Mouse (Mus musculus) limb, embryonic 10.5 days (tissue): ENCODE measurements around the gene Rgs2. TPM values are rescaled to one million over a fixed set of nuclear protein-coding genes. Genes with fewer than 3 reads are reported as not detected.

ENCODE experiments used
- DNase-seq: peaks from one replicate; pipeline ENCODE4 v3.0.0-alpha.2; 2017; ENCODE audit warnings: low spot score
- H3K27ac ChIP-seq: fragments of 300-500 bp; sonication (generic); 2 replicates; pipeline ENCODE4 v1.5.1; 2016; ENCODE audit warnings: mild to moderate bottlenecking
- H3K27me3 ChIP-seq: fragments of 300-500 bp; sonication (generic); 2 replicates; pipeline ENCODE4 v1.6.1; 2016; ENCODE audit warnings: low read depth, mild to moderate bottlenecking; ENCODE audit not compliant: poor library complexity, severe bottlenecking
- H3K36me3 ChIP-seq: fragments of 300-500 bp; sonication (generic); 2 replicates; pipeline ENCODE4 v1.6.1; 2016; ENCODE audit warnings: mild to moderate bottlenecking, moderate library complexity
- H3K4me1 ChIP-seq: fragments of 300-500 bp; sonication (generic); 2 replicates; pipeline ENCODE4 v1.6.1; 2016
- H3K4me3 ChIP-seq: fragments of 300-500 bp; sonication (generic); 2 replicates; pipeline ENCODE4 v1.5.1; 2016; ENCODE audit warnings: mild to moderate bottlenecking, moderate library complexity
- H3K9me3 ChIP-seq: fragments of 300-500 bp; sonication (generic); replicated peaks from 2 replicates; pipeline ENCODE4 v1.6.1; 2016; ENCODE audit warnings: mild to moderate bottlenecking
- WGBS: fragments of 180-500 bp; shearing (Covaris S2); methylation state at CpG from one replicate; pipeline ENCODE4 v1.1.7; 2016; 5-methylcytosine and 5-hydroxymethylcytosine counted together
- polyA plus RNA-seq: library from polyadenylated mRNA; unstranded; fragments of >200 nt; fragmentation: Nextera tagmentation; extraction: Ambion mirVana; gene quantifications from 2 replicates; pipeline ENCODE4 v1.2.1, GENCODE M21; 2016

Gene Rgs2
- polyA plus RNA-seq, 1 experiment from 2014 or later, result 21.7 TPM

DNA sequence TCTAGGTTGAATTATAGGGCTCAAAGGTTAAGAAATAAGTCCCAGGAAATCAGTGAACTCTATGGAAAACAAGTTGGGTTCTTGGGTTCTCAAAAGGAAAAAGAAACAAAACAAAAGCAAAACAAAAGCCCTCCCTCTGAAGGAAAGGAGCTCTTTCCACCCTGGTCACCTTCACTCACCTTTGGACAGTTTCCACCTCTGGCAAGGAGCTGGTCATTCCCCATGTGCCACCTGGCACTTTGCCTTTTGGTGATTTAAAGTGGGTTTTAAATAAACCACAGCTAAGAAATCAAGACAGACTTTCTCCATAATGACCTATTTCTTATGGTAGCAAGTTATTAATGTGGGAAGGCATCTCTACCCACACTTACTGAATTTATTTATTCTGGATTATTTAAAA lies 23.1 kb downstream of the Rgs2 start:
- Histone ChIP-seq H3K36me3 (no peaks in the 10 kb centered on the region), H3K4me3 (no peak overlapping the region), H3K4me1 (peaks cover 4% of the 10 kb centered on the region; the same call in 1 of the 2 replicates), H3K9me3 (no peaks in the 10 kb centered on the region), H3K27ac (no peak overlapping the region), H3K27me3 (no peaks in the 10 kb centered on the region)
- DNase-seq, result no peak

DNA sequence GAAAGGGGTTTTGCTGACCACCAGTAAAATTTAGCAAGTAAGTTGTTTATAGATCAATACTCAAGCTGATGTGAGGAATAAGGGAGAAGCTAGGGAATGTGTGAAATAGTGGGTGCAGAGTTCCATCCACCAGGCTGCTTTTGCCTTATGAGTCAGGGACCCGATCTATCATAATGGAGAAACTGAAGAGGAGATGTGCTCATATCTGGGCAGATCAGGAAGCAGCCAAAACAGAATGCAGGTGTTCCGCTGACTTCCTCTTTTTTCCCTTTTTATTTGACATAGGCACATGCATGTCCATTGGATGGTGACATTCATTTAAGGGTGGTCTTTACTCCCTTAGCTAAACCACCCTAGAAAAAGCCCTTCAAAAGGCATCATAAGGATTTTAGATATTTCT lies 29.3 kb downstream of the Rgs2 start:
- WGBS, result 88% methylated on average over 2 of the region's 2 CpGs
- H3K36me3 ChIP-seq, result no peaks in the 10 kb centered on the region
- H3K9me3 ChIP-seq, result no peaks in the 10 kb centered on the region
- no peaks in the 10 kb centered on the region for H3K27me3 ChIP-seq
- no peak for DNase-seq
- no peaks in the 10 kb centered on the region for H3K4me1 ChIP-seq
- H3K4me3 ChIP-seq, result no peak overlapping the region
- H3K27ac ChIP-seq, result no peak overlapping the region

DNA sequence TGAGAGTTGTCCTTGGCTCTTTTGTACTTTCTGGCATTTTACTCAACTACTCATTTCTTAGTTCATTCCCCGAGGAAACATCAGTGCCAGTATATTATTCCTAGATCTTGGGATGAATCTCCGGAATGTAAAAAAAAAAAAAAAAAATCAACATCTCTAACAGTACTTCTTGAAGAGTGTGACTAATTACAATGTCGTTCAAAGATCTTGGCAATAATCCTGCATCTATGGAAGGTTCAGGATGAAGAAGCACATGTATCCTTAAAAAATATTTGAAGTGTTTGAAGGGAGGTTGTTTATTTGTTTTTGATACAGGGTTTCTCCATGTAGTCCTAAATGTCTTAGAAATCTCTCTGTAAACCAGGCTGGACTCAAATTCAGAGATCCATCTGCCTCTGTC lies 41.7 kb downstream of the Rgs2 start:
- peaks cover 6% of the 10 kb centered on the region; the same call in 1 of the 2 replicates for H3K4me1 ChIP-seq
- no peak for DNase-seq
- 88% methylated on average over 3 of the region's 3 CpGs for WGBS
- H3K27me3 ChIP-seq, result no peaks in the 10 kb centered on the region
- H3K36me3 ChIP-seq, result no peaks in the 10 kb centered on the region
- no peak overlapping the region for H3K4me3 ChIP-seq
- H3K9me3 ChIP-seq, result no peaks in the 10 kb centered on the region
- H3K27ac ChIP-seq, result no peak overlapping the region

GRCm38 (mm10) chr1:143960340-143960739 lies 43.6 kb downstream of the Rgs2 start:
- Histone ChIP-seq H3K4me1 (peaks cover 6% of the 10 kb centered on the region; the same call in 1 of the 2 replicates), H3K27me3 (no peaks in the 10 kb centered on the region), H3K4me3 (no peak overlapping the region), H3K27ac (no peak overlapping the region), H3K36me3 (no peaks in the 10 kb centered on the region), H3K9me3 (no peaks in the 10 kb centered on the region)
- no peak for DNase-seq
- 90% methylated on average over 2 of the region's 2 CpGs for WGBS

GRCm38 (mm10) chr1:143956090-143956489 lies 47.9 kb downstream of the Rgs2 start:
- Histone ChIP-seq H3K27ac (no peak overlapping the region), H3K36me3 (no peaks in the 10 kb centered on the region), H3K4me1 (peaks cover 6% of the 10 kb centered on the region; the same call in 1 of the 2 replicates), H3K4me3 (no peak overlapping the region), H3K9me3 (no peaks in the 10 kb centered on the region), H3K27me3 (no peaks in the 10 kb centered on the region)
- WGBS, result 95% methylated on average over 1 of the region's 1 CpGs
- no peak for DNase-seq

DNA sequence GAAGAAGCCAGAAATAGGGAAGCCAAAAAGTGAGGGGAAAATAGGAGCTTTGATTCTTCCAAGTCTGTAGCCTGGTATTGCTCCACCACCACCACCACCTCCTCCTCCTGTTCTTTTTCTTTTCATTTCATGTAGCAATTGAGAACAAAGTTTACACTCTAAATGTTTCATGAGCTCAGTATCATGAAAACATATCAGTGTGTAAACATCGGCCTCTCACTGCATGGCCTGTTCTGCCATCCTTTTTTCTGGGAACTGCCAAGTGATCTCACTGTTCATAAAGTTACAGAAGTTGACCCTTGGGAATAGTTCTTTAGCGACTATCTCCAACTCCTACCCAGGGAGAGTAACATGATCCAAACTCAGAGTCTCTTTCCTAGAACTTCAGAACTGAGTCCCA lies 51.1 kb downstream of the Rgs2 start:
- H3K4me1 ChIP-seq, result no peaks in the 10 kb centered on the region
- 92% methylated on average over 2 of the region's 2 CpGs for WGBS

More for the DNA sequence above, 51.1 kb downstream of the Rgs2 start:
- no peak overlapping the region for H3K27ac ChIP-seq
- no peaks in the 10 kb centered on the region for H3K36me3 ChIP-seq
- no peaks in the 10 kb centered on the region for H3K9me3 ChIP-seq
- no peak overlapping the region for H3K4me3 ChIP-seq
- H3K27me3 ChIP-seq, result no peaks in the 10 kb centered on the region
- no peak for DNase-seq

Other genes starting within 250 kb of the Rgs2 start
- gene Trove2, start 227.1 kb downstream of the Rgs2 start, polyA plus RNA-seq, result 17.3 and 23.6 TPM in 2 replicates
- gene Uchl5, start 226.9 kb downstream of the Rgs2 start, polyA plus RNA-seq, result 114 and 116 TPM in 2 replicates
- not detected in 2 replicates for gene Rgs13, start 173.2 kb upstream of the Rgs2 start, polyA plus RNA-seq
- 0.11 TPM in 1 of 2 replicates, not detected in the other for gene Rgs1, start 245.1 kb upstream of the Rgs2 start, polyA plus RNA-seq